Mouse (Mus musculus): ENCODE data around the gene Arrb1.

Arrb1 gene

GRCm38 (mm10) chr7:99537183-99537756 is 2.0 kb downstream of the Arrb1 start:
- DNase-seq (ENCODE audit: low read depth in 1 of 2, low spot score in 2 of 2) = no peak

- no peak for DNase-seq (ENCODE audit: low read depth in 1 of 2, low spot score in 2 of 2)
These were observed 3.2 kb downstream of the Arrb1 start for GRCm38 (mm10) chr7:99538421-99538820.

- DNase-seq (ENCODE audit: low read depth in 1 of 2, low spot score in 2 of 2) = no peak
These were observed 4.1 kb downstream of the Arrb1 start for GRCm38 (mm10) chr7:99539201-99539891.

GRCm38 (mm10) chr7:99540016-99540415 is 4.8 kb downstream of the Arrb1 start:
- DNase-seq (ENCODE audit: low read depth in 1 of 2, low spot score in 2 of 2) = no peak

- DNase-seq (ENCODE audit: low read depth in 1 of 2, low spot score in 2 of 2) = no peak
These were observed 5.9 kb downstream of the Arrb1 start for GRCm38 (mm10) chr7:99541204-99541603.

GRCm38 (mm10) chr7:99544272-99544671 is 9.0 kb downstream of the Arrb1 start:
- no peak for DNase-seq (ENCODE audit: low read depth in 1 of 2, low spot score in 2 of 2)

GRCm38 (mm10) chr7:99545885-99546745 is 10.8 kb downstream of the Arrb1 start:
- DNase-seq (ENCODE audit: low read depth in 1 of 2, low spot score in 2 of 2) = no peak

- DNase-seq (ENCODE audit: low read depth in 1 of 2, low spot score in 2 of 2) = no peak
These were observed 12.6 kb downstream of the Arrb1 start for GRCm38 (mm10) chr7:99547584-99548487.

- no peak for DNase-seq (ENCODE audit: low read depth in 1 of 2, low spot score in 2 of 2)
These were observed 14.4 kb downstream of the Arrb1 start for GRCm38 (mm10) chr7:99549668-99550067.

- DNase-seq (ENCODE audit: low read depth in 1 of 2, low spot score in 2 of 2) = no peak
These were observed 16.4 kb downstream of the Arrb1 start for GRCm38 (mm10) chr7:99551623-99552022.

GRCm38 (mm10) chr7:99553222-99553884 is 18.1 kb downstream of the Arrb1 start:
- DNase-seq (ENCODE audit: low read depth in 1 of 2, low spot score in 2 of 2) = no peak

GRCm38 (mm10) chr7:99553885-99554269 is 18.6 kb downstream of the Arrb1 start:
- no peak for DNase-seq (ENCODE audit: low read depth in 1 of 2, low spot score in 2 of 2)

- peak in 1 of 2 experiments; percentile 27 for DNase-seq (ENCODE audit: low read depth in 1 of 2, low spot score in 2 of 2)
These were observed 20.6 kb downstream of the Arrb1 start for GRCm38 (mm10) chr7:99555862-99556261.

GRCm38 (mm10) chr7:99559091-99559490 is 23.8 kb downstream of the Arrb1 start:
- DNase-seq (ENCODE audit: low read depth in 1 of 2, low spot score in 2 of 2) = no peak

- DNase-seq (ENCODE audit: low read depth in 1 of 2, low spot score in 2 of 2) = no peak
These were observed 27.2 kb downstream of the Arrb1 start for GRCm38 (mm10) chr7:99562478-99562877.

- DNase-seq (ENCODE audit: low read depth in 1 of 2, low spot score in 2 of 2) = no peak
These were observed 28.0 kb downstream of the Arrb1 start for GRCm38 (mm10) chr7:99563224-99563623.

- no peak for DNase-seq (ENCODE audit: low read depth in 1 of 2, low spot score in 2 of 2)
These were observed 30.1 kb downstream of the Arrb1 start for GRCm38 (mm10) chr7:99565325-99565881.

GRCm38 (mm10) chr7:99570680-99571079 is 35.4 kb downstream of the Arrb1 start:
- DNase-seq (ENCODE audit: low read depth in 1 of 2, low spot score in 2 of 2) = no peak

- DNase-seq (ENCODE audit: low read depth in 1 of 2, low spot score in 2 of 2) = no peak
These were observed 37.7 kb downstream of the Arrb1 start for GRCm38 (mm10) chr7:99572931-99573330.

GRCm38 (mm10) chr7:99573351-99573750 is 38.1 kb downstream of the Arrb1 start:
- DNase-seq (ENCODE audit: low read depth in 1 of 2, low spot score in 2 of 2) = no peak
